10 mouse cellular contexts compared by ENCODE assay signal in the genomic region with DNA sequence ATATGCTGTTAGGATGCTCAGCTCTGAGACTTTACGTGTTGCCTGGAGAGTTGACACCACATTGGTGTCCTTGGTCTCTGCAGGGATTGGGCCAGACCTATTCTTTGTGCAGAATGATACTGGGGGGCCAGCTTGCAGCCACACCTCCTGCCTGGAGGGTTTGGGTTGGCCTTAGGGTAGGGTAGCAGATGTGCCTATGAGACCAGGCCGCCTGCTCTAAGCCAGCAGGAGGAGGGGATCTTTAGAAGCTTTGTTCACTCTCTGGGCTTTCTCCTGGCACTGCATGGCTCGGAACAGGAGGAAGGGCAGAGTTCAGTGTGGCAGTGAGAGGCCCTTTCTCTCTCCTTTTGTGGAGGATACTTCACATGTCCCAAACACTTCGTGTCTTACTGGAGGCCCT. TPM values are rescaled to one million over a fixed set of nuclear protein-coding genes. Genes with fewer than 3 reads are reported as not detected.
DNase-seq lines count a peak whose midpoint lies in the region; ATAC-seq and TF ChIP-seq lines count a peak whose summit lies in the region.
"Had no signal": no experiment of that assay in that cellular context is flagged by ENCODE, and none has a peak within 500 bp of the region (broad histone marks: within the 10 kb centered on the region; RNA-seq: fewer than 3 reads in every experiment).

No protein-coding gene starts in this region.

- no peak for DNase-seq in heart, postnatal 0 days (ENCODE audit: low spot score)
- DNase-seq in testis, postnatal 10 days (ENCODE audit: low spot score): no peak
- DNase-seq in retina, postnatal 1 day: no peak
- no peak for DNase-seq in embryo, embryonic 10.5 days (ENCODE audit: low spot score)
- DNase-seq in lung, adult 2 months: no peak

- H3K9ac ChIP-seq in heart, postnatal 0 days (replicated peaks; ENCODE audit: low read depth, low read length): no peak overlapping the region
- H3K9ac ChIP-seq in heart, embryonic 11.5 days (ENCODE audit: low read depth, low read length): no peak overlapping the region
- no peak overlapping the region for H3K9ac ChIP-seq in hindbrain, embryonic 16.5 days (ENCODE audit: low read depth, low read length)

- H3K27me3 ChIP-seq in heart, postnatal 0 days (ENCODE audit: control insufficient read depth, insufficient read depth, low read length): no peaks in the 10 kb centered on the region
- no peaks in the 10 kb centered on the region for H3K27me3 ChIP-seq in heart, embryonic 11.5 days (ENCODE audit: control insufficient read depth, insufficient read depth, low read length)
- H3K27me3 ChIP-seq in testis, adult 2 months (ENCODE audit: control insufficient read depth, insufficient read depth, low read length): no peaks in the 10 kb centered on the region
- H3K27me3 ChIP-seq in hindbrain, embryonic 16.5 days (replicated peaks; ENCODE audit: control insufficient read depth, insufficient read depth, low read length): no peaks in the 10 kb centered on the region

- no peak for TF ChIP-seq EP300 in heart, postnatal 0 days (IDR thresholded peaks at IDR 0.05; ENCODE audit: low read depth)

- no peaks in the 10 kb centered on the region for H3K4me1 ChIP-seq in heart, postnatal 0 days (ENCODE audit: control insufficient read depth, insufficient read depth)
- H3K4me1 ChIP-seq in heart, embryonic 11.5 days (ENCODE audit: control insufficient read depth, insufficient read depth, low read length): peaks cover 8% of the 10 kb centered on the region; the same call in 1 of the 2 replicates
- no peaks in the 10 kb centered on the region for H3K4me1 ChIP-seq in testis, adult 2 months (ENCODE audit: control insufficient read depth, insufficient read depth, low read length)
- H3K4me1 ChIP-seq in hindbrain, embryonic 16.5 days (ENCODE audit: control insufficient read depth, insufficient read depth, low read depth, low read length): no peaks in the 10 kb centered on the region; the same call in 1 of the 2 replicates
- peaks cover 19% of the 10 kb centered on the region for H3K4me1 ChIP-seq in lung, adult 2 months (ENCODE audit: control insufficient read depth, insufficient read depth, low read length)

- no peak overlapping the region for H3K4me3 ChIP-seq in heart, postnatal 0 days (ENCODE audit: low read depth, low read length)
- no peak overlapping the region for H3K4me3 ChIP-seq in heart, embryonic 11.5 days (ENCODE audit: low read depth, low read length)
- no peak overlapping the region for H3K4me3 ChIP-seq in testis, adult 2 months (ENCODE audit: control insufficient read depth, low read depth, low read length)
- no peak overlapping the region for H3K4me3 ChIP-seq in hindbrain, embryonic 16.5 days (ENCODE audit: low read length)
- H3K4me3 ChIP-seq in lung, adult 2 months (replicated peaks; ENCODE audit: extremely low read depth, low read depth, low read length): no peak overlapping the region

- ATAC-seq in heart, postnatal 0 days (ENCODE audit: insufficient read depth, low read depth): no peak
- ATAC-seq in heart, embryonic 11.5 days (replicated peaks; ENCODE audit: insufficient number of reproducible peaks, low FRiP score, low TSS enrichment): no peak
- peak; percentile 52; the same call in 1 of the 2 replicates for ATAC-seq in hindbrain, embryonic 16.5 days

- peak overlapping the region; percentile 20; the same call in 1 of the 2 replicates for H3K27ac ChIP-seq in heart, postnatal 0 days (ENCODE audit: low read depth)
- no peak overlapping the region for H3K27ac ChIP-seq in heart, embryonic 11.5 days (ENCODE audit: low read depth, low read length)
- H3K27ac ChIP-seq in testis, adult 2 months (ENCODE audit: control insufficient read depth, insufficient read depth, low read depth, low read length): peak overlapping the region; percentile 6; the same call in 1 of the 2 replicates
- H3K27ac ChIP-seq in hindbrain, embryonic 16.5 days (ENCODE audit: low read depth, low read length): peak overlapping the region; percentile 55

- TF ChIP-seq POLR2A in testis, adult 2 months (IDR thresholded peaks at IDR 0.05; ENCODE audit: control insufficient read depth, low read depth, low read length): no peak
- TF ChIP-seq POLR2A in lung, adult 2 months (IDR thresholded peaks at IDR 0.05; ENCODE audit: borderline replicate concordance, extremely low read depth, low read depth, low read length): no peak

- no peaks in the 10 kb centered on the region for H3K9me3 ChIP-seq in heart, postnatal 0 days (replicated peaks; ENCODE audit: control insufficient read depth, low read length)
- H3K9me3 ChIP-seq in heart, embryonic 11.5 days (replicated peaks; ENCODE audit: control insufficient read depth, low read length): no peaks in the 10 kb centered on the region
- no peaks in the 10 kb centered on the region for H3K9me3 ChIP-seq in hindbrain, embryonic 16.5 days (ENCODE audit: control insufficient read depth, low read length)

- WGBS in heart, postnatal 0 days: 75% methylated on average over 4 of the region's 4 CpGs
- WGBS in heart, embryonic 11.5 days (ENCODE audit: insufficient replicate concordance): 70% methylated on average over 4 of the region's 4 CpGs
- 47% methylated on average over 4 of the region's 4 CpGs for WGBS in hindbrain, embryonic 16.5 days
- 51% methylated on average over 4 of the region's 4 CpGs for WGBS in lung, adult 2 months

- peaks cover 26% of the 10 kb centered on the region for H3K36me3 ChIP-seq in heart, postnatal 0 days (replicated peaks; ENCODE audit: control insufficient read depth, insufficient read depth, low read length)
- peaks cover 5% of the 10 kb centered on the region; the same call in 1 of the 2 replicates for H3K36me3 ChIP-seq in heart, embryonic 11.5 days (ENCODE audit: control insufficient read depth, insufficient read depth, low read length)
- no peaks in the 10 kb centered on the region; the same call in 1 of the 2 replicates for H3K36me3 ChIP-seq in testis, adult 2 months (ENCODE audit: control insufficient read depth, insufficient read depth, low read length)
- peaks cover 12% of the 10 kb centered on the region; the same call in 1 of the 2 replicates for H3K36me3 ChIP-seq in hindbrain, embryonic 16.5 days (ENCODE audit: control insufficient read depth, insufficient read depth, low read length)

- TF ChIP-seq CTCF in heart, postnatal 0 days (IDR thresholded peaks at IDR 0.05; ENCODE audit: low read depth): no peak
- TF ChIP-seq CTCF in testis, adult 2 months (IDR thresholded peaks at IDR 0.05; ENCODE audit: control insufficient read depth, insufficient read depth, insufficient replicate concordance, low read depth, low read length): no peak
- TF ChIP-seq CTCF in lung, adult 2 months (IDR thresholded peaks at IDR 0.05; ENCODE audit: insufficient read depth, low read length): no peak

- no peak overlapping the region for H3K4me2 ChIP-seq in heart, postnatal 0 days (ENCODE audit: low read depth, low read length)
- H3K4me2 ChIP-seq in heart, embryonic 11.5 days: no peak overlapping the region
- no peak overlapping the region for H3K4me2 ChIP-seq in hindbrain, embryonic 16.5 days (ENCODE audit: low read length)

RNA-seq across cellular contexts. Expression of a gene that starts 19.6 kb away (rescaled TPM):
- total RNA-seq in heart, postnatal 0 days (2014; rRNA removed; ENCODE audit: low replicate concordance): not detected in 2 replicates
- polyA plus RNA-seq in heart, postnatal 0 days (2015; fragmentation: Nextera tagmentation; extraction: Ambion mirVana): not detected in 2 replicates
- polyA plus RNA-seq in heart, embryonic 11.5 days (2014; fragmentation: Nextera tagmentation; extraction: Ambion mirVana): not detected in 2 replicates
- 770 and 775 TPM in 2 replicates for polyA plus RNA-seq in testis, adult 2 months (2012; rRNA removed)
- polyA plus RNA-seq in hindbrain, embryonic 16.5 days (2015; fragmentation: Nextera tagmentation; extraction: Ambion mirVana): not detected in 2 replicates
- 0.16 TPM in 1 of 2 replicates, not detected in the other for polyA plus RNA-seq in lung, adult 2 months (2012; rRNA removed)
- total RNA-seq: adrenal gland, adult 18-20 months had no signal

RNA-seq across cellular contexts. Expression of a gene that starts 22.9 kb away (rescaled TPM):
- total RNA-seq in heart, postnatal 0 days (2014; rRNA removed; ENCODE audit: low replicate concordance): not detected in 2 replicates
- polyA plus RNA-seq in heart, postnatal 0 days (2015; fragmentation: Nextera tagmentation; extraction: Ambion mirVana): not detected in 2 replicates
- not detected in 2 replicates for polyA plus RNA-seq in heart, embryonic 11.5 days (2014; fragmentation: Nextera tagmentation; extraction: Ambion mirVana)
- 241 and 243 TPM in 2 replicates for polyA plus RNA-seq in testis, adult 2 months (2012; rRNA removed)
- polyA plus RNA-seq in hindbrain, embryonic 16.5 days (2015; fragmentation: Nextera tagmentation; extraction: Ambion mirVana): not detected in 2 replicates
- polyA plus RNA-seq in lung, adult 2 months (2012; rRNA removed): 0.41 and 0.91 TPM in 2 replicates

RNA-seq across cellular contexts. Expression of a gene that starts 33.4 kb away (rescaled TPM):
- 20.4 and 38.0 TPM in 2 replicates for total RNA-seq in heart, postnatal 0 days (2014; rRNA removed; ENCODE audit: low replicate concordance)
- 5.0 and 5.2 TPM in 2 replicates for polyA plus RNA-seq in heart, postnatal 0 days (2015; fragmentation: Nextera tagmentation; extraction: Ambion mirVana)
- 15.1 and 16.1 TPM in 2 replicates for polyA plus RNA-seq in heart, embryonic 11.5 days (2014; fragmentation: Nextera tagmentation; extraction: Ambion mirVana)
- 18.4 and 23.0 TPM in 2 replicates for polyA plus RNA-seq in testis, adult 2 months (2012; rRNA removed)
- 14.4 and 19.1 TPM in 2 replicates for polyA plus RNA-seq in hindbrain, embryonic 16.5 days (2015; fragmentation: Nextera tagmentation; extraction: Ambion mirVana)
- 119 and 120 TPM in 2 replicates for polyA plus RNA-seq in lung, adult 2 months (2012; rRNA removed)

RNA-seq across cellular contexts. Expression of a gene that starts 42.8 kb away (rescaled TPM):
- 0.08 TPM in 1 of 2 replicates, not detected in the other for total RNA-seq in heart, postnatal 0 days (2014; rRNA removed; ENCODE audit: low replicate concordance)
- 0.26 and 0.27 TPM in 2 replicates for polyA plus RNA-seq in heart, postnatal 0 days (2015; fragmentation: Nextera tagmentation; extraction: Ambion mirVana)
- 2.6 and 5.4 TPM in 2 replicates for polyA plus RNA-seq in heart, embryonic 11.5 days (2014; fragmentation: Nextera tagmentation; extraction: Ambion mirVana)
- 0.13 and 0.19 TPM in 2 replicates for polyA plus RNA-seq in testis, adult 2 months (2012; rRNA removed)
- polyA plus RNA-seq in hindbrain, embryonic 16.5 days (2015; fragmentation: Nextera tagmentation; extraction: Ambion mirVana): 0.19 and 0.29 TPM in 2 replicates
- 0.70 and 1.7 TPM in 2 replicates for polyA plus RNA-seq in lung, adult 2 months (2012; rRNA removed)
- total RNA-seq: layer of hippocampus, postnatal 25 days had no signal

RNA-seq across cellular contexts. Expression of a gene that starts 50.9 kb away (rescaled TPM):
- 48.3 and 66.3 TPM in 2 replicates for total RNA-seq in heart, postnatal 0 days (2014; rRNA removed; ENCODE audit: low replicate concordance)
- polyA plus RNA-seq in heart, postnatal 0 days (2015; fragmentation: Nextera tagmentation; extraction: Ambion mirVana): 61.8 and 62.5 TPM in 2 replicates
- 66.8 and 76.9 TPM in 2 replicates for polyA plus RNA-seq in heart, embryonic 11.5 days (2014; fragmentation: Nextera tagmentation; extraction: Ambion mirVana)
- polyA plus RNA-seq in testis, adult 2 months (2012; rRNA removed): 77.6 and 77.8 TPM in 2 replicates
- 105 and 110 TPM in 2 replicates for polyA plus RNA-seq in hindbrain, embryonic 16.5 days (2015; fragmentation: Nextera tagmentation; extraction: Ambion mirVana)
- polyA plus RNA-seq in lung, adult 2 months (2012; rRNA removed): 116 and 146 TPM in 2 replicates

Comparison
In these comparisons a context has a peak if more than half of its experiments do, and no peak if none do; other contexts are left out.
1. RNA of a gene that starts 19.6 kb away (polyA plus RNA-seq): 770 to 775 TPM in testis, adult 2 months; 0.16 TPM in lung, adult 2 months, not detected in heart, postnatal 0 days, not detected in heart, embryonic 11.5 days and not detected in hindbrain, embryonic 16.5 days; every median in the first group is over 100 times any median in the second.
2. RNA of a gene that starts 22.9 kb away (polyA plus RNA-seq): 241 to 243 TPM in testis, adult 2 months; 0.41 to 0.91 TPM in lung, adult 2 months, not detected in heart, embryonic 11.5 days, not detected in hindbrain, embryonic 16.5 days and not detected in heart, postnatal 0 days; every median in the first group is over 100 times any median in the second.